Mouse (Mus musculus): ENCODE measurements around the gene Olfr1414.

- TF ChIP-seq CTCF (conservative IDR thresholded peaks at IDR 0.05 in 1 of 2, IDR thresholded peaks at IDR 0.05 in 1 of 2; ENCODE audit: low read depth in 2 of 2, low read length in 2 of 2) = no peak
- TF ChIP-seq JUN (IDR thresholded peaks at IDR 0.05; ENCODE audit: insufficient read depth, low read depth, low read length) = no peak
- no peak for TF ChIP-seq MEF2A (IDR thresholded peaks at IDR 0.05; ENCODE audit: borderline replicate concordance, low read depth, low read length)
- no peak for TF ChIP-seq EP300 (IDR thresholded peaks at IDR 0.05; ENCODE audit: low read length)
- TF ChIP-seq TBP (conservative IDR thresholded peaks at IDR 0.05; ENCODE audit: low read depth, low read length) = no peak
- no peak for TF ChIP-seq E2F4 (IDR thresholded peaks at IDR 0.05; ENCODE audit: insufficient replicate concordance, low read depth, low read length)
- no peak for TF ChIP-seq MAFK (IDR thresholded peaks at IDR 0.05; ENCODE audit: insufficient replicate concordance, low read length)
- TF ChIP-seq ELF1 (IDR thresholded peaks at IDR 0.05; ENCODE audit: low read depth, low read length) = no peak
- TF ChIP-seq RAD21 (IDR thresholded peaks at IDR 0.05; ENCODE audit: low read depth, low read length) = no peak
- TF ChIP-seq POLR2A (IDR thresholded peaks at IDR 0.05; ENCODE audit: low read depth, low read length) = no peak
- no peak for TF ChIP-seq USF2 (conservative IDR thresholded peaks at IDR 0.05; ENCODE audit: low read depth, low read length)
- TF ChIP-seq MYC (IDR thresholded peaks at IDR 0.05; ENCODE audit: low read depth, low read length) = no peak
- TF ChIP-seq CHD2 (IDR thresholded peaks at IDR 0.05; ENCODE audit: low read length) = no peak
Measured at GRCm38 (mm10) chr1:92474066-92474578, 44.3 kb downstream of the Olfr1414 start.

All from CH12.LX (cell line).